Mouse (Mus musculus) cerebellum, adult 11-12 months (tissue): ENCODE data around the gene Gmds.

Source experiments
- DNase-seq: peaks from one replicate; pipeline ENCODE4 v3.0.0; 2022

Gmds gene

DNA sequence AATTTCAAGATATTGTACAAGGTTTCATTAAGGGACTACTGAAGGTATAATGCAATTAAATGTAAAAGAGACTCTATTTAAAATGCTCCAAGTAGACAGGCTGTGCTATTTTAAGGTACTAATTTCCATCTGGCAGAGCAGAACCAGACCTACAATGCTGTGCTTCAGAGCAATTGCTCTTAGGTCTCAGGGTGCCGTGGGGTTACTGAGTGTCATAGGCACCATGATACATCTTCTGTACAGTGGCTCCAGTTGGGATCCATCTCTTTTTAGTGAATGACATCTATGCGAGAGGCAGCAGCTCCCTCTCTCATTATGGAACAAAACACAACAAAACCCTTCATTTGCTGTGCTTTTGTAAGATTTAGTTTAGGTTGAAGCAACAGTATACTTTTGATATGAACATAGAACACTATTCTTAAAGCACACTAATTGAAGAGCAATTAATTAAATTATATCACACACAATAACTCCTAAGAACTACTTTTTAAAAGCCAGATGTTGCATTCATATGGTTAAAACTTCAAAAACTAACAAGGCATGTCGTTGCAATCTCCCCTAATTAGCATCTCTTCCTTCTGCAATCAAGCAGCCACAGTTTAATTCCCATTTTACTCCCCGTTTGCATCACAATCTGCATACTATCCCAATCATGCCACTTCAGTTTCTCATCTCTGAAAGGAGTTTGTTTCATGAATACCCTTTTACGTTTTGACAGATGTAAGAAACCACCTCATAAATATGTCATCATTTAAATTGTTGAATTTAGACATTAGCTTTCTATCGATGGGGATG is 317.9 kb downstream of the Gmds start:
- DNase-seq: no peak

GRCm38 (mm10) chr13:32019256-32019620 is 319.3 kb downstream of the Gmds start:
- DNase-seq: no peak

DNA sequence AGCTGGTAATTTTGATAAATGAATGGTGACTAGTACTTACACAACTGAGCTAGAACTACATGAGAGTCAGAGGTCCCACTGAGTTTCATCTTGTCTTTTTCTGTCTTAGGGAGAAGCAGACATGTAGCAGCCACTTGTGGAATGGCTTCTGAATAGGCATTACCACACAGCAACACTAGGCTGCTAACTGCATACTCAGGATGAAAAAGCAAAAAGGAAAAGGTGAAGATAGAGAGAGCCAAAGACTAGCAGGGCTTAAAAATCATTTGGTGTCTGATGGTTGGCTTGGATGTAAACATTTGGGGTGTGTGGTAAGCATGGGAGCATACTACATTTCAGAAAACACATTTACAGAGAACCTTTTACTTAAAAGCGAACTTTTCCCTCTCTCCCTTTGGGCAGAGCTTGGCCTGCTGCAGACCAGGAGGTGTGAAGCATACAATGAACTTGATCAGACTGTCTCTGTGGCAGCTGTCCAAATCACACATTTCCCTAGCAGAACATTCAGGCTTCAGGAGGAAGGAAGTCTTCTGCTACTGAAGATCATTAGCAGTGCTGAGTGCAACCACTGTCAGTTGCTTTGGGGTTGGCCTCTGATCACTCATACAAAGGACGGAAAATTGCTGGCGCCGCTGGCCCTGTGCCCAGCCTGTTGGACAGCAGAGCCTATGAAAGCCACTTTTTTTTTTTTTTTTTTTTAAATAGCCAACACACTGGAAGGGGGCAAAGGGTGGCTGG is 319.9 kb downstream of the Gmds start:
- DNase-seq: peak; percentile 12

GRCm38 (mm10) chr13:32008802-32009201 is 329.7 kb downstream of the Gmds start:
- no peak for DNase-seq

DNA sequence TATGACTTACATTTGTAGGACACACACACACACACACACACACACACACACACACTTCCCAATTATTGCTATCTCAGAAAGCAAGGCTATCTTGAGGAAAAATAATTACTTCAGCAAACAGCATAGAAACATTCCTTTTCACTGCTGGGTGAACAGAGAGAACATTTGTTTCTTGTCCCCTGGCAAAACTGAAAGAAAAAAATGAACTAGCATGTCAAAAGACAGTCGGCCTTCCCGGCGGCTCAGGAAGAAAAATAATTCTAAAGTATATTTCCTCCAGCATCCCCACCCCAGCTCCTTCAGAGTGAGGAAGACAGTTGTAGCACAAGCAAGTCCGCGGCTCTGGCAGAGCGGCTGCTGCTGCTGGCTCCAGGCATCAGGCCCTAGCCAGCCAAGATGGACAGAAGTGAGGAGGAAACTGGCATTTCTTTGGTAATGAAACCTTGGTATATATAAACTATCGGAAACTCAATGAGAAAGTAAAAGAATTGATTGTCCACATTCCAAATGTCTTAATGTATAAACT is 330.4 kb downstream of the Gmds start:
- DNase-seq: no peak

- DNase-seq: no peak
Measured at GRCm38 (mm10) chr13:31993391-31993790, 345.1 kb downstream of the Gmds start.

GRCm38 (mm10) chr13:31992409-31993201 is 345.9 kb downstream of the Gmds start:
- DNase-seq: no peak

GRCm38 (mm10) chr13:31981198-31981597 is 357.3 kb downstream of the Gmds start:
- DNase-seq: no peak

GRCm38 (mm10) chr13:31978126-31978525 is 360.4 kb downstream of the Gmds start:
- DNase-seq: no peak

DNA sequence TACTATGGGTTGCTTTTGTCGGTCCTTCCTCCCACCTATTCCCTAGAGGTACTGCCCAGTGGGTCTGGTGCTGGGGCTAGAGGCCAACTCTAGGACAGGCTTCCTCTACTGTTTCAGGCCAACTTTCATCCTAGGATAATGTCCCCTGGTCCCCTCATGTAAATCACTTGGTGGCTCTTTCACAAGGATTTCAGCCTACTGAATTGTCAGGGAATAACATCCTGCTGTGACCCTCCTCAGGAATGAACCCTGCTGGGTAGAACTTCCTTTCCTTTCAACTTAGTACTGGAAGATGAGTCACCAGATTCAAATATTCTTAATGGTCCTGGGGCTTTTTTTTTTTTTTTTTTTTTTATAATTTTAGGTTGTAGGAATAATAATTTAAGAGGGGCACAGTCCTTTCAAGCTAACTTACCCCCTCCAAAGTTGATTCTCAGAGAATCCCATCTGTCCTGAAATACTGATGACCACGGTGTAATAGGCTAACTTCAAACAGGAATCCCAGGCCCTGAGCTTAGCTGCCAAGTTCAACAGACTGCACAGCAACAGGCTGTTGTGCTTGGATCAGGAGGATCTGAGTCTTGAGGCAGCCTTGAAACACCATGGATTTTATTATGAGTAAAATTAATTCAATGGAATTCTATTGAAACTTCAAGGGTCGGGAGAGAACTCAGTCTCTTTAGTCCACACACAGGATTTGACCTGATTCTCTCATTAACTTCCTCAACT is 363.6 kb downstream of the Gmds start:
- DNase-seq: no peak

DNA sequence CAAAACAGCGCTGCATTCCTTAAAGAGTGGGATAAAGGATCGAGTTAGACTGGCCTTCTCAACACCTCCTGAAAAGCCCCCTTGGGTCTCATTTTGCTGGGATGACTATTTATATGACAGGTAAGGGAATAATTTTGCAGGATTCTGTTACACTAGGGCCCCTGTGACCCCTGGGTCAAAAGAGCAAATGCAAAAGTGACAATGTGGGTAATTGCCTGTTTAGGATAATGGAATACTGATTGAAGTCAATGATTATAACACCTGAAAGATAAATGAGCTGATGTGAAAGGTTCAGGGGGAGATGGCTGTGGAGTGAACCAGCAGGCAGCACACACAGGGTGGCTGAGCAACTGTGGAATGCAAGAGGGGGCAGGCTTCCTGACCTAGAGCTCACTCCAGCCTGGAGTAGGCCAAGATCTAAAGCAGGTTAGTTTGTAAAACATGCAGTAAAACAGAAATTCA is 367.5 kb downstream of the Gmds start:
- DNase-seq: no peak

DNA sequence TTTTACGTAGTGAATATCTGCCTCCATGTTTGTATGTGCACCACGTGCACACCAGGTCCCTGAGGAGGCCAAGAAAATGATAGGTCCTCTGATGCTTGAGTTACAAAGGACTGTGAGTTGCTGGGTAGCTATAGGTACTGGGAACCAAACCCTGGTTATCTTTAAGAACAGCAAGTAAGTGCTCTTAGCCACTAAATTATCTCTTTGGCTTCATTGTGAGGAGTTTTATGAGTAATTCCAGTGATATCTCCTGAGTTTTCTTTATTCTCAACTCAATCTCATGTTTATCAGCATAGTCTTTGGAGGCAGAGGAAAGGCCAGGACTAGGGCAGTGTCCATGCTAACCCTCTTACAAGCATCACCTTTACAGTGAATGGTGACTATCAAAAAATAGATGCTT is 370.3 kb downstream of the Gmds start:
- DNase-seq: no peak

- DNase-seq: no peak
Measured at GRCm38 (mm10) chr13:31966931-31967532, 371.5 kb downstream of the Gmds start.

DNA sequence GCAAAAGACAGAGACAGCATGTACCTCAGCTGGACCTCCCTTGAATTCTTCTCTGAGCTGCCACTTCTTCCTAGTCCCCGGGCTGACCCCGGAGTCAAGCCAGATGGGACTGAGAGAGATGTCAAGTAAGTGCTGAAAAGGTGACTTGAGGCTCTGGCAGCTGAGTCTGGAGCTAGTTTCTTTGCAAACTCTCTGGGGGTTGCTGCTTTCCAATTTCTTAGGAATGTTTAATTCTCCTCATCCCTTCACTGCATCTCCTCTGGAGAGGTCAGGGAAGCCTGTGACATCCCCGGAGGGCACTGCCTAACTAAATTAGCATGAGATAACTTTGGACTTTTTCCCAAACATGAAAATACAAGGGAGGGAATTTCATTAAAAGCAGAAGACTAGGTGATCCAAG is 378.0 kb downstream of the Gmds start:
- no peak for DNase-seq

GRCm38 (mm10) chr13:31958346-31959335 is 379.9 kb downstream of the Gmds start:
- no peak for DNase-seq

DNA sequence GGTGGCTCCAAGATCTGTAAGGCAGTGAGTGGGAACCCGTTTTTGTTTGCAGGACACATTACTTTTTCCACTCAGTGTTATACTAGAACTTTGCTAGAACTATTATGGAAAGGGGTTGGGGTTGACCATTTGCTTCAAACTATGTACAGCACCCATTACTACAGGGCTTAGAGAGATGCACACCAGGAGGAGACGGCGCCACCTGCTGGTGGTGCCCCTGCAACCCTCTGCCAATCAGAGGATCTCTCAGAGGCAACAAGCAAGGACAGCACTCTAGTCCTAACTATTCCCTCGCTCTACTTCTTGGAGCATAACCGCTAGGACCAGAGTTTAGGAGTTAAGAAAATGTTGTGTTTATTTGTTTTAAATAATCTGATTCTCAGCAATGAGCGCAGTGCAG is 382.0 kb downstream of the Gmds start:
- no peak for DNase-seq

- DNase-seq: no peak
Measured at GRCm38 (mm10) chr13:31956112-31956511, 382.4 kb downstream of the Gmds start.

GRCm38 (mm10) chr13:31955171-31955570 is 383.4 kb downstream of the Gmds start:
- DNase-seq: no peak

DNA sequence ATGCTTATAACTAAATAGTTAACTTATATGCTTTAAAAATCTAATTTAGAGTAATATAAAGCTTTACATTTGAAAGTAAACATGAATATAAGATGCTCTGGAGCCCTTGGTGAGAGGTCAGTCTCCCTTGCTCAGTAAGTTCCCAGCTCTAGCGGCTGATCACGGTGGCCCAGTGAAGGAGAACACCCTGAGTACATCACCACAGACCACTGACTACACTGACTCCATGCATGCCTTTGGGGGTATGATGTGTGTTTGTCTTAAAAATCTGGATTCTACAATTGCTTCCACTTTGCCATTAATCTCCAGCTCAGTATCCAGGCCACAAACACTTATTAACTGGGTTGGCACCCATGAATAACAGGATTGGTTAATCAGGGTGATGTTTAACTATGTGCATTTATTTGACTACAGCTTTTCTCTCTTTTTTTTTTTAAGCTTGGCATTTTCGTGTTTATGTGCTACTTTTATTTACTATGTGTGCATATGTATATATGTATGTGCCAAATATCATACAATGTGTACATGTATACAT is 393.8 kb downstream of the Gmds start:
- no peak for DNase-seq

GRCm38 (mm10) chr13:31943482-31944275 is 394.9 kb downstream of the Gmds start:
- DNase-seq: no peak
